Mouse (Mus musculus): ENCODE measurements around the gene Olfr389. TPM values are rescaled to one million over a fixed set of nuclear protein-coding genes. Genes with fewer than 3 reads are reported as not detected.

The Olfr389 gene
- not detected in 2 replicates for polyA plus RNA-seq (2012; ENCODE audit: insufficient read depth, insufficient read length, low replicate concordance, missing spikeins)

- 85% methylated on average over 1 of the region's 1 CpGs for WGBS
- Histone ChIP-seq H3K4me3 (ENCODE audit: insufficient read depth, low read depth, low read length) (no peak within 1 kb of the TSS), H3K4me1 (ENCODE audit: control insufficient read depth, insufficient read depth, low read length) (no peaks in the 10 kb centered on the region), H3K27ac (ENCODE audit: insufficient read depth, low read depth, low read length) (no peak within 1 kb of the TSS)
- TF ChIP-seq POLR2A (IDR thresholded peaks at IDR 0.05; ENCODE audit: insufficient read depth, low read depth, low read length) (no peak), CTCF (IDR thresholded peaks at IDR 0.05; ENCODE audit: insufficient read depth, low read depth, low read length) (no peak)
These were observed at the start of gene Olfr389 for GRCm38 (mm10) chr11:73780613-73781012. Gene Olfr389 (minus strand): TSS chr11:73780713.

GRCm38 (mm10) chr11:73816949-73817348, 36.4 kb upstream of the Olfr389 start, which contains the start of gene Olfr392:
Gene Olfr392 (minus strand): TSS chr11:73817049.
- Histone ChIP-seq H3K4me1 (ENCODE audit: control insufficient read depth, insufficient read depth, low read length) (no peaks in the 10 kb centered on the region), H3K27ac (ENCODE audit: insufficient read depth, low read depth, low read length) (no peak within 1 kb of the TSS), H3K4me3 (ENCODE audit: insufficient read depth, low read depth, low read length) (no peak within 1 kb of the TSS)
- no peak for TF ChIP-seq CTCF (IDR thresholded peaks at IDR 0.05; ENCODE audit: insufficient read depth, low read depth, low read length)
- TF ChIP-seq POLR2A (IDR thresholded peaks at IDR 0.05; ENCODE audit: insufficient read depth, low read depth, low read length), result no peak
- 92% methylated on average over 1 of the region's 1 CpGs for WGBS

GRCm38 (mm10) chr11:73802952-73803351, 22.4 kb upstream of the Olfr389 start, which contains the start of gene Olfr391-ps:
Gene Olfr391-ps (minus strand): TSS chr11:73803052.
- Histone ChIP-seq H3K4me1 (ENCODE audit: control insufficient read depth, insufficient read depth, low read length) (no peaks in the 10 kb centered on the region), H3K4me3 (ENCODE audit: insufficient read depth, low read depth, low read length) (no peak within 1 kb of the TSS), H3K27ac (ENCODE audit: insufficient read depth, low read depth, low read length) (no peak within 1 kb of the TSS)
- TF ChIP-seq POLR2A (IDR thresholded peaks at IDR 0.05; ENCODE audit: insufficient read depth, low read depth, low read length) (no peak), CTCF (IDR thresholded peaks at IDR 0.05; ENCODE audit: insufficient read depth, low read depth, low read length) (no peak)
- WGBS, result 21% methylated on average over 1 of the region's 1 CpGs

- Histone ChIP-seq H3K4me3 (ENCODE audit: insufficient read depth, low read depth, low read length) (no peak within 1 kb of the TSS), H3K27ac (ENCODE audit: insufficient read depth, low read depth, low read length) (no peak within 1 kb of the TSS), H3K4me1 (ENCODE audit: control insufficient read depth, insufficient read depth, low read length) (no peaks in the 10 kb centered on the region)
- 84% methylated on average over 1 of the region's 1 CpGs for WGBS
- TF ChIP-seq CTCF (IDR thresholded peaks at IDR 0.05; ENCODE audit: insufficient read depth, low read depth, low read length) (no peak), POLR2A (IDR thresholded peaks at IDR 0.05; ENCODE audit: insufficient read depth, low read depth, low read length) (no peak)
These were observed 2.2 kb upstream of the Olfr389 start, which contains the start of gene Olfr390 for GRCm38 (mm10) chr11:73782664-73783063. Gene Olfr390 (plus strand): TSS chr11:73782964.

DNA sequence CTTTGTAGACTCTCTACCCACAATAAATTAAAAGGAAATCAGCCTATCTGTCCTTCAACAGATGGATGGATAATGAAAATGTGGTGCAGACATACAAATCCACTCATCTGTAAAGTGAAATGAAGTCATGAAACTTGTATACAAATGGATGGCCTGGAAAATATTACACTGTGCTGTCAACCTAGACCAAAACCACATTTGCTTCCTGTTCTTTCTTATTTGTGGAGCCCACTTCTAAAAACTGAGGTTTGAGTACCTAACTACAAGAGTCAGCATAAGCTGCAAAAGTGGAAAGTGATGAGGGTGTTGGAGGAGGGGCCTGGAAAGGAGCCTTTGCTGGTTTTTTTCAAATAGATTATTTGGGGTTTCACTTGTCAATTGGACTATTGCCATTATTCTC, 21.4 kb downstream of the Olfr389 start:
- no peak overlapping the region for H3K4me3 ChIP-seq (ENCODE audit: insufficient read depth, low read depth, low read length)
- H3K4me1 ChIP-seq (ENCODE audit: control insufficient read depth, insufficient read depth, low read length), result no peaks in the 10 kb centered on the region
- TF ChIP-seq POLR2A (IDR thresholded peaks at IDR 0.05; ENCODE audit: insufficient read depth, low read depth, low read length), result no peak
- TF ChIP-seq CTCF (IDR thresholded peaks at IDR 0.05; ENCODE audit: insufficient read depth, low read depth, low read length), result no peak
- no peak overlapping the region for H3K27ac ChIP-seq (ENCODE audit: insufficient read depth, low read depth, low read length)

Other genes with a start within 250 kb of the Olfr389 start
- not detected in 2 replicates for gene Olfr385, start 187.7 kb downstream of the Olfr389 start, polyA plus RNA-seq (2012; ENCODE audit: insufficient read depth, insufficient read length, low replicate concordance, missing spikeins)
- not detected in 2 replicates for gene Olfr384, start 182.1 kb downstream of the Olfr389 start, polyA plus RNA-seq (2012; ENCODE audit: insufficient read depth, insufficient read length, low replicate concordance, missing spikeins)
- not detected in 2 replicates for gene Zfp735, start 91.9 kb downstream of the Olfr389 start, polyA plus RNA-seq (2012; ENCODE audit: insufficient read depth, insufficient read length, low replicate concordance, missing spikeins)
- not detected in 2 replicates for gene Olfr390, start 2.3 kb upstream of the Olfr389 start, polyA plus RNA-seq (2012; ENCODE audit: insufficient read depth, insufficient read length, low replicate concordance, missing spikeins)
- not detected in 2 replicates for gene Olfr391-ps, start 22.3 kb upstream of the Olfr389 start, polyA plus RNA-seq (2012; ENCODE audit: insufficient read depth, insufficient read length, low replicate concordance, missing spikeins)
- not detected in 2 replicates for gene Olfr392, start 36.3 kb upstream of the Olfr389 start, polyA plus RNA-seq (2012; ENCODE audit: insufficient read depth, insufficient read length, low replicate concordance, missing spikeins)
- gene Olfr393, start 70.7 kb upstream of the Olfr389 start, polyA plus RNA-seq (2012; ENCODE audit: insufficient read depth, insufficient read length, low replicate concordance, missing spikeins), result not detected in 2 replicates
- not detected in 2 replicates for gene Olfr394, start 110.1 kb upstream of the Olfr389 start, polyA plus RNA-seq (2012; ENCODE audit: insufficient read depth, insufficient read length, low replicate concordance, missing spikeins)
- not detected in 2 replicates for gene Olfr395, start 128.6 kb upstream of the Olfr389 start, polyA plus RNA-seq (2012; ENCODE audit: insufficient read depth, insufficient read length, low replicate concordance, missing spikeins)
- not detected in 2 replicates for gene Olfr23, start 156.0 kb upstream of the Olfr389 start, polyA plus RNA-seq (2012; ENCODE audit: insufficient read depth, insufficient read length, low replicate concordance, missing spikeins)
- gene Olfr397, start 180.1 kb upstream of the Olfr389 start, polyA plus RNA-seq (2012; ENCODE audit: insufficient read depth, insufficient read length, low replicate concordance, missing spikeins), result not detected in 2 replicates
- not detected in 2 replicates for gene Olfr398, start 209.7 kb upstream of the Olfr389 start, polyA plus RNA-seq (2012; ENCODE audit: insufficient read depth, insufficient read length, low replicate concordance, missing spikeins)

Measured in olfactory bulb, adult 2 months (tissue).